10 mouse cellular contexts compared by ENCODE assay signal in genomic region chr7:101465850-101466580, GRCm38 (mm10). TPM values are rescaled to one million over a fixed set of nuclear protein-coding genes. Genes with fewer than 3 reads are reported as not detected.
A peak's percentile ranks its signal among the peaks of the same experiment; 100 is the strongest.
DNase-seq lines count a peak whose midpoint lies in the region; ATAC-seq and TF ChIP-seq lines count a peak whose summit lies in the region.
"Had no signal": no experiment of that assay in that cellular context is flagged by ENCODE, and none has a peak within 500 bp of the region (broad histone marks: within the 10 kb centered on the region; RNA-seq: fewer than 3 reads in every experiment).

No protein-coding gene starts in this region.

- H3K27me3 ChIP-seq in intestine, postnatal 0 days (replicated peaks; ENCODE audit: control insufficient read depth, insufficient read depth, low read length): 0 out of 2 replicates have a peak, but pooled peaks cover 3% of the 10 kb centered on the region
- no peaks in the 10 kb centered on the region for H3K27me3 ChIP-seq in lung, postnatal 0 days (replicated peaks; ENCODE audit: insufficient read depth, low read length)
- no peaks in the 10 kb centered on the region for H3K27me3 ChIP-seq in forebrain, embryonic 16.5 days (replicated peaks; ENCODE audit: control insufficient read depth, insufficient read depth, low read length)
- H3K27me3 ChIP-seq: neural tube, embryonic 12.5 days had no signal

- no peak overlapping the region for H3K4me2 ChIP-seq in intestine, postnatal 0 days (replicated peaks; ENCODE audit: low read depth)
- H3K4me2 ChIP-seq in lung, postnatal 0 days (replicated peaks; ENCODE audit: low read depth, low read length): no peak overlapping the region
- no peak overlapping the region for H3K4me2 ChIP-seq in forebrain, embryonic 16.5 days (ENCODE audit: low read length)
- H3K4me2 ChIP-seq: neural tube, embryonic 12.5 days had no signal

- peak; percentile 52 for DNase-seq in adrenal gland, postnatal 14 days
- DNase-seq in adrenal gland, postnatal 10 days: no peak
- peak; percentile 64 for DNase-seq in lung, postnatal 0 days (ENCODE audit: low spot score)
- no peak for DNase-seq in cerebellum, postnatal 4 days (ENCODE audit: low spot score in 2 of 2)
- no peak for DNase-seq in adrenal gland, postnatal 4 days (ENCODE audit: low spot score in 2 of 2)

- TF ChIP-seq CTCF in intestine, postnatal 0 days (IDR thresholded peaks at IDR 0.05; ENCODE audit: low read depth): no peak
- no peak for TF ChIP-seq CTCF in lung, postnatal 0 days (IDR thresholded peaks at IDR 0.05)

- peak; percentile 79 for ATAC-seq in CD4-positive, CD25-positive, alpha-beta regulatory T cell, adult 4 months
- ATAC-seq in intestine, postnatal 0 days: 0 out of 2 replicates have a peak, but pooled peaks have one; percentile 5
- peak; percentile 72 for ATAC-seq in lung, postnatal 0 days
- ATAC-seq in forebrain, embryonic 16.5 days: no peak

- TF ChIP-seq EP300 in lung, postnatal 0 days (IDR thresholded peaks at IDR 0.05): peak; percentile 57; the same call in 1 of the 2 replicates

- H3K9ac ChIP-seq in intestine, postnatal 0 days (ENCODE audit: low read depth, low read length): no peak overlapping the region
- no peak overlapping the region for H3K9ac ChIP-seq in lung, postnatal 0 days (replicated peaks; ENCODE audit: low read depth)
- no peak overlapping the region for H3K9ac ChIP-seq in forebrain, embryonic 16.5 days (replicated peaks; ENCODE audit: low read depth, low read length)
- H3K9ac ChIP-seq: neural tube, embryonic 12.5 days had no signal

- WGBS in intestine, postnatal 0 days: 75% methylated on average over 8 of the region's 8 CpGs
- 55% methylated on average over 8 of the region's 8 CpGs for WGBS in lung, postnatal 0 days
- 92% methylated on average over 8 of the region's 8 CpGs for WGBS in forebrain, embryonic 16.5 days

- no peaks in the 10 kb centered on the region for H3K36me3 ChIP-seq in intestine, postnatal 0 days (ENCODE audit: control insufficient read depth, insufficient read depth)
- no peaks in the 10 kb centered on the region for H3K36me3 ChIP-seq in lung, postnatal 0 days (ENCODE audit: insufficient read depth, low read length)
- no peaks in the 10 kb centered on the region for H3K36me3 ChIP-seq in forebrain, embryonic 16.5 days (ENCODE audit: control insufficient read depth, insufficient read depth)
- H3K36me3 ChIP-seq: neural tube, embryonic 12.5 days had no signal

- H3K9me3 ChIP-seq in intestine, postnatal 0 days (ENCODE audit: control insufficient read depth): no peaks in the 10 kb centered on the region
- H3K9me3 ChIP-seq in lung, postnatal 0 days (ENCODE audit: low read length): no peaks in the 10 kb centered on the region
- H3K9me3 ChIP-seq in forebrain, embryonic 16.5 days (ENCODE audit: control insufficient read depth, low read length): no peaks in the 10 kb centered on the region
- H3K9me3 ChIP-seq: neural tube, embryonic 12.5 days had no signal

- H3K4me1 ChIP-seq in intestine, postnatal 0 days (replicated peaks; ENCODE audit: control insufficient read depth, insufficient read depth, low read length): no peaks in the 10 kb centered on the region
- H3K4me1 ChIP-seq in lung, postnatal 0 days (ENCODE audit: insufficient read depth, low read depth, low read length): peaks cover 14% of the 10 kb centered on the region
- peaks cover 37% of the 10 kb centered on the region for H3K4me1 ChIP-seq in forebrain, embryonic 16.5 days (replicated peaks; ENCODE audit: control insufficient read depth, insufficient read depth, low read length)

- peak overlapping the region; percentile 65 for H3K27ac ChIP-seq in intestine, postnatal 0 days (ENCODE audit: low read depth, low read length)
- H3K27ac ChIP-seq in lung, postnatal 0 days (ENCODE audit: low read length): peak overlapping the region; percentile 69
- no peak overlapping the region for H3K27ac ChIP-seq in forebrain, embryonic 16.5 days (ENCODE audit: low read length)
- H3K27ac ChIP-seq: neural tube, embryonic 12.5 days had no signal

- H3K4me3 ChIP-seq in intestine, postnatal 0 days (ENCODE audit: low read depth, low read length): no peak overlapping the region
- no peak overlapping the region for H3K4me3 ChIP-seq in lung, postnatal 0 days (ENCODE audit: low read depth, low read length)
- no peak overlapping the region for H3K4me3 ChIP-seq in forebrain, embryonic 16.5 days (replicated peaks; ENCODE audit: low read length)
- H3K4me3 ChIP-seq: neural tube, embryonic 12.5 days had no signal

RNA-seq across cellular contexts. Expression of gene Pde2a, which starts 44.5 kb away (rescaled TPM):
- total RNA-seq in adrenal gland, postnatal 14 days (2021): 132 and 141 TPM in 2 replicates
- total RNA-seq in adrenal gland, postnatal 10 days (2021): 100 to 1,000 TPM; 113 to 120 TPM
- 10 to 100 TPM; 23.0 to 83.7 TPM for polyA plus RNA-seq in CD4-positive, CD25-positive, alpha-beta regulatory T cell, adult 4 months (2017; shearing (Covaris generic))
- polyA plus RNA-seq in intestine, postnatal 0 days (2015; fragmentation: Nextera tagmentation; extraction: Ambion mirVana): 11.1 and 11.2 TPM in 2 replicates
- polyA plus RNA-seq in lung, postnatal 0 days (2015; fragmentation: Nextera tagmentation; extraction: Ambion mirVana): 3.2 and 4.3 TPM in 2 replicates
- 55.9 and 58.6 TPM in 2 replicates for polyA plus RNA-seq in forebrain, embryonic 16.5 days (2015; fragmentation: Nextera tagmentation; extraction: Ambion mirVana)
- total RNA-seq in adrenal gland, postnatal 4 days (2021): 100 to 1,000 TPM; 105 to 129 TPM

RNA-seq across cellular contexts. Expression of gene Gm45837, which starts 55.3 kb away (rescaled TPM):
- total RNA-seq in adrenal gland, postnatal 14 days (2021): not detected in 2 replicates
- total RNA-seq in adrenal gland, postnatal 10 days (2021): 1 to 10 TPM in 1 of 2 experiments, not detected in 1; 3.7 TPM
- polyA plus RNA-seq in CD4-positive, CD25-positive, alpha-beta regulatory T cell, adult 4 months (2017; shearing (Covaris generic)): 10 to 100 TPM in 1 of 2 experiments, not detected in 1; 33.3 TPM
- not detected in 2 replicates for polyA plus RNA-seq in intestine, postnatal 0 days (2015; fragmentation: Nextera tagmentation; extraction: Ambion mirVana)
- polyA plus RNA-seq in lung, postnatal 0 days (2015; fragmentation: Nextera tagmentation; extraction: Ambion mirVana): 4.0 and 4.2 TPM in 2 replicates
- polyA plus RNA-seq in forebrain, embryonic 16.5 days (2015; fragmentation: Nextera tagmentation; extraction: Ambion mirVana): not detected in 2 replicates
- 10 to 100 TPM in 1 of 2 experiments, 1 to 10 TPM in 1; 7.2 to 21.2 TPM for total RNA-seq in adrenal gland, postnatal 4 days (2021)
- total RNA-seq: gastrocnemius, adult 18-20 months had no signal
- polyA plus RNA-seq: neural tube, embryonic 12.5 days had no signal

Comparison
In these comparisons a context has a peak if more than half of its experiments do, and no peak if none do; other contexts are left out.
1. DNase-seq: peak in adrenal gland, postnatal 14 days (single experiment) and lung, postnatal 0 days (single experiment); none in adrenal gland, postnatal 10 days (single experiment), cerebellum, postnatal 4 days (0 of 2) and adrenal gland, postnatal 4 days (0 of 2).